Mouse (Mus musculus) thymus, adult 2 months (tissue): Measurements from ENCODE around the gene Heca. TPM values are rescaled to one million over a fixed set of nuclear protein-coding genes. Genes with fewer than 3 reads are reported as not detected.

ENCODE experiments used
- DNase-seq: peaks from one replicate; pipeline ENCODE4 v3.0.0; 2021
- H3K27ac ChIP-seq: fragments of 200-500 bp; 2 replicates; pipeline ENCODE4 v1.5.1; 2012; ENCODE audit warnings: low read length, control low read depth; ENCODE audit not compliant: control insufficient read depth, insufficient read depth
- H3K27me3 ChIP-seq: fragments of 200-500 bp; 2 replicates; pipeline ENCODE4 v1.6.1; 2012; ENCODE audit warnings: mild to moderate bottlenecking, low read length, moderate library complexity, mixed read lengths; ENCODE audit not compliant: control insufficient read depth, insufficient read depth
- H3K36me3 ChIP-seq: fragments of 200-500 bp; 2 replicates; pipeline ENCODE4 v1.6.1; 2012; ENCODE audit warnings: mild to moderate bottlenecking, low read length, moderate library complexity; ENCODE audit not compliant: control insufficient read depth, insufficient read depth
- H3K4me1 ChIP-seq: fragments of 200-500 bp; replicated peaks from 2 replicates; pipeline ENCODE4 v1.6.1; 2012; ENCODE audit warnings: low read length; ENCODE audit not compliant: control insufficient read depth, insufficient read depth
- H3K4me3 ChIP-seq: fragments of 200-500 bp; 2 replicates; pipeline ENCODE4 v1.5.1; 2012; ENCODE audit warnings: mild to moderate bottlenecking, low read length, control low read depth, moderate library complexity; ENCODE audit not compliant: control insufficient read depth, insufficient read depth
- CTCF ChIP-seq: fragments of 200-500 bp; IDR thresholded peaks from 2 replicates; pipeline ENCODE4 v1.5.1; 2012; ENCODE audit warnings: mild to moderate bottlenecking, control low read depth, low read length, moderate library complexity, borderline replicate concordance; ENCODE audit not compliant: control insufficient read depth, poor library complexity, insufficient read depth; ENCODE audit errors: extremely low read depth
- POLR2A ChIP-seq: fragments of 200-500 bp; IDR thresholded peaks from 2 replicates; pipeline ENCODE4 v1.6.1; 2012; ENCODE audit warnings: mild to moderate bottlenecking, low read length, control low read depth, moderate library complexity; ENCODE audit not compliant: control insufficient read depth, poor library complexity, insufficient read depth; ENCODE audit errors: extremely low read depth
- WGBS: fragments of 180-500 bp; shearing (Covaris S2); methylation state at CpG from one replicate; pipeline ENCODE4 v1.1.7; 2018; 5-methylcytosine and 5-hydroxymethylcytosine counted together
- polyA plus RNA-seq: library from polyadenylated mRNA; depleted of rRNA; stranded (reverse); fragments of >200 nt; gene quantifications from 2 replicates; pipeline ENCODE4 v1.2.3, GENCODE M21; 2012

Gene Heca
- polyA plus RNA-seq, 1 experiment = 37.9 TPM

- Histone ChIP-seq H3K27ac (no peak overlapping the region), H3K4me3 (no peak overlapping the region), H3K4me1 (0 out of 2 replicates have a peak, but pooled peaks cover 2% of the 10 kb centered on the region), H3K27me3 (no peaks in the 10 kb centered on the region), H3K36me3 (no peaks in the 10 kb centered on the region)
- no peak for TF ChIP-seq CTCF
- no peak for TF ChIP-seq POLR2A
- 86% methylated on average over 6 of the region's 6 CpGs for WGBS
- no peak for DNase-seq
Observed at GRCm38 (mm10) chr10:17930445-17931083, 17.3 kb downstream of the Heca start.

GRCm38 (mm10) chr10:17925200-17925599, 22.7 kb downstream of the Heca start:
- no peak for DNase-seq
- no peak for TF ChIP-seq POLR2A
- TF ChIP-seq CTCF = no peak
- Histone ChIP-seq H3K4me1 (no peaks in the 10 kb centered on the region), H3K27me3 (no peaks in the 10 kb centered on the region), H3K36me3 (no peaks in the 10 kb centered on the region), H3K27ac (no peak overlapping the region), H3K4me3 (no peak overlapping the region)
- WGBS = 97% methylated on average over 3 of the region's 3 CpGs

GRCm38 (mm10) chr10:17924166-17924565, 23.7 kb downstream of the Heca start:
- Histone ChIP-seq H3K27me3 (no peaks in the 10 kb centered on the region), H3K27ac (no peak overlapping the region), H3K4me1 (peaks cover 2% of the 10 kb centered on the region; the same call in 1 of the 2 replicates), H3K4me3 (no peak overlapping the region), H3K36me3 (no peaks in the 10 kb centered on the region)
- WGBS = 60% methylated on average over 3 of the region's 3 CpGs
- no peak for DNase-seq
- no peak for TF ChIP-seq POLR2A
- no peak for TF ChIP-seq CTCF

DNA sequence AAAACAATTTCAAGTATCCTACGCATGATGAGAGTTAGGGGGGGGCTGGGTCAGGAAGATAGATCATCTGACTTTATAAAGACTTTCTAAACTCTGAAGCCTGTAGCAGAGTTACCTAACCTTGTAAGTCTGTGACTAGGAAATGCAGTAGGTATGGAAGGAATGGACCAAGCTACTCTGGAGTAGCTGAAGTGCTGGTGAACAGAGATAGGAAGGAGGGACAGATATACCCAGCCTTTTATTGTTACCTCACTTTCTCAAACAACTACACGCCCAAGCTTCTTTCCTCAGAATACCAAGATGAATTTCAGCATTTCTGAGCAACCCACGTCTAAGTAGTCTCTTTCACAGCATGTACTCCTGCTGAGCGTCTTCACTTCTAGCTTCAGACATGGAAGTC, 26.5 kb downstream of the Heca start:
- 94% methylated on average over 4 of the region's 4 CpGs for whole genome bisulfite sequencing
- no peaks in the 10 kb centered on the region for H3K27me3 ChIP-seq
- no peak for DNase-seq
- TF ChIP-seq POLR2A = no peak
- no peak for TF ChIP-seq CTCF
- H3K4me1 ChIP-seq = peaks cover 2% of the 10 kb centered on the region; the same call in 1 of the 2 replicates
- H3K27ac ChIP-seq = no peak overlapping the region
- H3K36me3 ChIP-seq = no peaks in the 10 kb centered on the region
- no peak overlapping the region for H3K4me3 ChIP-seq

DNA sequence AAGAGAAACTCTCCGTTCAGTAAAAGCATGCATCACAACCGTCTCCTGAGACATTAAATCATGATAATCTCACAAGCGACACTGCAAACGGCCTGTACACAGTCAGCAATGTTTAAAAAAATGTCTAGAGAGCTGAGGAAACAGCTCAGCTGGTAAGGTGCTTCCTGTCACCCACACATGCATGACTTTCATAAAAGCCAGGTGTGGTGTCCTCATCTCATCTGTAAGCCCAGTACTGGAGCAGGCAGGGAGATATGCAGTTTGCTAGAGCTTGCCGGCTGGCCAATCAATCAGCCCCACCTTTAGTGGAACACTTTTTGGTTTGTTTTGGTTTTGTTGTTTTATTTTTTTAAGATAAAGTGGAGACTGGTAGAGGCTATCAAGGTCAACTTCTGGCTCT, 27.9 kb downstream of the Heca start:
- Histone ChIP-seq H3K27ac (no peak overlapping the region), H3K36me3 (peaks cover 9% of the 10 kb centered on the region), H3K4me1 (peaks cover 2% of the 10 kb centered on the region; the same call in 1 of the 2 replicates), H3K27me3 (no peaks in the 10 kb centered on the region), H3K4me3 (no peak overlapping the region)
- peak; percentile 34 for DNase-seq
- no peak for TF ChIP-seq CTCF
- no peak for TF ChIP-seq POLR2A
- WGBS = 16% methylated on average over 5 of the region's 5 CpGs

DNA sequence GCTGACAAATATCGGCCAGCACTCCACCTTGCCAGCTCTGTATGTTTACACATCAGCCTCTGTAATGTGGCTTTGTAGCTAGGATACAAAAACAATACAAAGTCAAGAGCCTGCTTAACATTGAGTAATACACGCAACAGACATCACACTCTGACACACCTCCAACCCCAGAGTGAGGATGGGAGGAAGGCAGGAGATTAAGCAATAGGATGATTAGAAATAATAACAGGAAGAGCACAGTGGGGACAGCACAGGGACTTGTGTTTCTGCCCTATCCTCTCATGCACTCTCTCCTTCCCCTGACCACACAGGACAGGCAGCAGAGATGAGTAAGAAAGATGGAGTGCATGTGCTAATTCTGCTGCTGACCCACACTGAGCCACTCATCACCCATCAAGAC, 28.8 kb downstream of the Heca start:
- Histone ChIP-seq H3K27me3 (no peaks in the 10 kb centered on the region), H3K4me1 (peaks cover 2% of the 10 kb centered on the region; the same call in 1 of the 2 replicates), H3K4me3 (no peak overlapping the region), H3K36me3 (peaks cover 19% of the 10 kb centered on the region), H3K27ac (no peak overlapping the region)
- WGBS = 94% methylated on average over 2 of the region's 2 CpGs
- no peak for TF ChIP-seq CTCF
- TF ChIP-seq POLR2A = no peak
- DNase-seq = no peak
